Mouse (Mus musculus): ENCODE data around the gene Ckap4.

GRCm38 (mm10) chr10:84549920-84550293 is 16.0 kb upstream of the Ckap4 start:
- no peak for TF ChIP-seq CTCF (IDR thresholded peaks at IDR 0.05; ENCODE audit: extremely low read depth, insufficient read depth, insufficient read length, insufficient replicate concordance)
- TF ChIP-seq POLR2A (IDR thresholded peaks at IDR 0.05; ENCODE audit: low read depth, low read length) = no peak
